In the genomic region with DNA sequence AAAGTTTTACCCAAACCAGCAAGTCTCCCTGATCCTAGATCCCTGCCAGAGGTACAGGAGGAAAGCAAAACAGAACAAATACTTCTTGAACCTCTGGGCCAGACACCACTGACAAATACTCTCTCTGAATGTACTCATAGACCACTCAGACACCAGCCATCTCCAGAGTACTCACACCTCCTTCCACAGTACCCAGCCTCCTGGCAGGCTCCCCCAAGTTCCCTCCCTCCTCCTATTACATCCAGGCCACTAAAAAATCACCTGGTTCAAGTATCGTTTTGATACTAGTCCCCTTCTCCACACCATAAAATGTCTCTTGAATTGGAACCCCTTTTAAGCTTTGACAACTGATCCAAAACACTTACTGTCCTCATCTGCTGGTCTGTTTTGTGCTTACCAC, we compare ENCODE assay signal across 20 mouse cellular contexts. TPM values are rescaled to one million over a fixed set of nuclear protein-coding genes. Genes with fewer than 3 reads are reported as not detected.
DNase-seq lines count a peak whose midpoint lies in the region; ATAC-seq and TF ChIP-seq lines count a peak whose summit lies in the region.
"Had no signal": no experiment of that assay in that cellular context is flagged by ENCODE, and none has a peak within 500 bp of the region (broad histone marks: within the 10 kb centered on the region; RNA-seq: fewer than 3 reads in every experiment).

No protein-coding gene starts in this region.

- no peak for TF ChIP-seq CTCF in kidney, adult 2 months (conservative IDR thresholded peaks at IDR 0.05; ENCODE audit: insufficient read depth, insufficient read length, low read depth, low read length)

- no peak for DNase-seq in kidney, adult 2 months
- no peak for DNase-seq in kidney, postnatal 14 days
- no peak for DNase-seq in neural tube, embryonic 10.5 days (ENCODE audit: extremely low spot score, low spot score)
- DNase-seq in spleen, adult 18-20 months = no peak
- DNase-seq in B cell, adult 2 months = no peak
- DNase-seq: adrenal gland, postnatal 10 days; cerebellum, adult 9-11 months; lung, adult 2 months; lung, postnatal 36 days; thymus, postnatal 14 days had no signal

- no peak overlapping the region for H3K4me2 ChIP-seq in forebrain, embryonic 12.5 days
- H3K4me2 ChIP-seq in forebrain, embryonic 13.5 days = no peak overlapping the region
- H3K4me2 ChIP-seq in neural tube, embryonic 15.5 days = no peak overlapping the region
- H3K4me2 ChIP-seq: embryonic facial prominence, embryonic 12.5 days had no signal

- no peaks in the 10 kb centered on the region for H3K27me3 ChIP-seq in forebrain, embryonic 12.5 days
- no peaks in the 10 kb centered on the region for H3K27me3 ChIP-seq in forebrain, embryonic 13.5 days
- H3K27me3 ChIP-seq in kidney, adult 2 months (replicated peaks; ENCODE audit: control insufficient read depth, insufficient read depth, low read length) = no peaks in the 10 kb centered on the region
- H3K27me3 ChIP-seq in neural tube, embryonic 15.5 days (replicated peaks) = no peaks in the 10 kb centered on the region
- H3K27me3 ChIP-seq: embryonic facial prominence, embryonic 12.5 days; Patski had no signal

- H3K9ac ChIP-seq in forebrain, embryonic 12.5 days = no peak overlapping the region
- no peak overlapping the region for H3K9ac ChIP-seq in forebrain, embryonic 13.5 days
- H3K9ac ChIP-seq in neural tube, embryonic 15.5 days (replicated peaks) = no peak overlapping the region
- H3K9ac ChIP-seq: embryonic facial prominence, embryonic 12.5 days had no signal

- ATAC-seq in forebrain, embryonic 12.5 days (ENCODE audit: low FRiP score) = no peak
- no peak for ATAC-seq in forebrain, embryonic 13.5 days
- ATAC-seq in neural tube, embryonic 15.5 days (ENCODE audit: low FRiP score) = no peak
- ATAC-seq: CD4-positive, CD25-positive, alpha-beta regulatory T cell, adult 4 months; forebrain, embryonic 16.5 days; inflammation-experienced regulatory T-cells, adult 6 months; Patski had no signal

- no peaks in the 10 kb centered on the region for H3K36me3 ChIP-seq in forebrain, embryonic 12.5 days (replicated peaks)
- no peaks in the 10 kb centered on the region for H3K36me3 ChIP-seq in forebrain, embryonic 13.5 days (ENCODE audit: poor library complexity, severe bottlenecking)
- H3K36me3 ChIP-seq in kidney, adult 2 months (ENCODE audit: control insufficient read depth, insufficient read depth, low read length) = no peaks in the 10 kb centered on the region
- H3K36me3 ChIP-seq in neural tube, embryonic 15.5 days = no peaks in the 10 kb centered on the region
- H3K36me3 ChIP-seq: embryonic facial prominence, embryonic 12.5 days had no signal

- H3K9me3 ChIP-seq in forebrain, embryonic 12.5 days = no peaks in the 10 kb centered on the region
- no peaks in the 10 kb centered on the region for H3K9me3 ChIP-seq in forebrain, embryonic 13.5 days (replicated peaks)
- H3K9me3 ChIP-seq in neural tube, embryonic 15.5 days (replicated peaks) = no peaks in the 10 kb centered on the region
- H3K9me3 ChIP-seq: embryonic facial prominence, embryonic 12.5 days; limb, embryonic 10.5 days had no signal

- 20% methylated on average over 1 of the region's 1 CpGs for WGBS in forebrain, embryonic 12.5 days
- WGBS in forebrain, embryonic 13.5 days = 10% methylated on average over 1 of the region's 1 CpGs
- WGBS in kidney, adult 2 months = 27% methylated on average over 1 of the region's 1 CpGs
- WGBS in neural tube, embryonic 15.5 days = 43% methylated on average over 1 of the region's 1 CpGs

- 0 out of 2 replicates have a peak overlapping the region, but pooled peaks have one; percentile 19 for H3K27ac ChIP-seq in forebrain, embryonic 12.5 days
- H3K27ac ChIP-seq in forebrain, embryonic 13.5 days = no peak overlapping the region
- peak overlapping the region; percentile 4 for H3K27ac ChIP-seq in kidney, adult 2 months (ENCODE audit: insufficient read depth, low read depth, low read length)
- H3K27ac ChIP-seq in neural tube, embryonic 15.5 days (replicated peaks) = 0 out of 2 replicates have a peak overlapping the region, but pooled peaks have one; percentile 3
- H3K27ac ChIP-seq: embryonic facial prominence, embryonic 12.5 days; limb, embryonic 10.5 days had no signal

- peaks cover 55% of the 10 kb centered on the region for H3K4me1 ChIP-seq in forebrain, embryonic 12.5 days
- peaks cover 60% of the 10 kb centered on the region for H3K4me1 ChIP-seq in forebrain, embryonic 13.5 days
- peaks cover 50% of the 10 kb centered on the region for H3K4me1 ChIP-seq in kidney, adult 2 months (ENCODE audit: control insufficient read depth, insufficient read depth, low read length)
- peaks cover 70% of the 10 kb centered on the region for H3K4me1 ChIP-seq in neural tube, embryonic 15.5 days

- H3K4me3 ChIP-seq in forebrain, embryonic 12.5 days (replicated peaks) = no peak overlapping the region
- H3K4me3 ChIP-seq in forebrain, embryonic 13.5 days = no peak overlapping the region
- H3K4me3 ChIP-seq in kidney, adult 2 months (ENCODE audit: insufficient read depth, low read depth, low read length) = no peak overlapping the region
- no peak overlapping the region for H3K4me3 ChIP-seq in neural tube, embryonic 15.5 days (replicated peaks)
- H3K4me3 ChIP-seq: embryonic facial prominence, embryonic 12.5 days; erythroblast, embryonic 14.5 days; limb, embryonic 10.5 days had no signal

- no peak for TF ChIP-seq POLR2A in kidney, adult 2 months (IDR thresholded peaks at IDR 0.05; ENCODE audit: low read depth, low read length)

RNA-seq across cellular contexts. Expression of gene Tbxas1, which starts 7.9 kb away (rescaled TPM):
- 1.5 and 1.8 TPM in 2 replicates for polyA plus RNA-seq in forebrain, embryonic 12.5 days (2016; fragmentation: Nextera tagmentation; extraction: Ambion mirVana)
- polyA plus RNA-seq in forebrain, embryonic 13.5 days (2015; fragmentation: Nextera tagmentation; extraction: Ambion mirVana) = 0.76 and 1.1 TPM in 2 replicates
- polyA plus RNA-seq in kidney, adult 2 months (2012; rRNA removed) = 19.5 and 21.5 TPM in 2 replicates
- 2.4 and 2.5 TPM in 2 replicates for polyA plus RNA-seq in neural tube, embryonic 15.5 days (2015; fragmentation: Nextera tagmentation; extraction: Ambion mirVana)

RNA-seq across cellular contexts. Expression of gene Hipk2, which starts 8.7 kb away (rescaled TPM):
- 36.6 and 37.2 TPM in 2 replicates for polyA plus RNA-seq in forebrain, embryonic 12.5 days (2016; fragmentation: Nextera tagmentation; extraction: Ambion mirVana)
- polyA plus RNA-seq in forebrain, embryonic 13.5 days (2015; fragmentation: Nextera tagmentation; extraction: Ambion mirVana) = 33.7 and 35.0 TPM in 2 replicates
- polyA plus RNA-seq in kidney, adult 2 months (2012; rRNA removed) = 46.4 and 50.8 TPM in 2 replicates
- 32.9 and 33.0 TPM in 2 replicates for polyA plus RNA-seq in neural tube, embryonic 15.5 days (2015; fragmentation: Nextera tagmentation; extraction: Ambion mirVana)
